Mouse (Mus musculus) forebrain, postnatal 0 days (tissue): ENCODE data around the gene A730061H03Rik. TPM values are rescaled to one million over a fixed set of nuclear protein-coding genes. Genes with fewer than 3 reads are reported as not detected.
A peak's percentile ranks its signal among the peaks of the same experiment; 100 is the strongest.

Source experiments
- ATAC-seq: fragments of 200-750 bp; cut with Nextera tagmentation; 2 replicates; pipeline ENCODE4 v1.8.0; 2017; ENCODE audit warnings: mild to moderate bottlenecking, moderate library complexity
- DNase-seq: peaks from one replicate; pipeline ENCODE4 v3.0.0-alpha.2; 2015
- H3K27ac ChIP-seq: fragments of 300-500 bp; sonication (generic); 2 replicates; pipeline ENCODE4 v1.5.1; 2014; ENCODE audit warnings: low read depth, mild to moderate bottlenecking, antibody characterized with exemption, low read length, moderate library complexity, mixed read lengths
- H3K27me3 ChIP-seq: fragments of 300-500 bp; sonication (generic); 2 replicates; pipeline ENCODE4 v1.6.1; 2014; ENCODE audit warnings: mild to moderate bottlenecking, low read length, mixed read lengths; ENCODE audit not compliant: insufficient read depth
- H3K36me3 ChIP-seq: fragments of 300-500 bp; sonication (generic); 2 replicates; pipeline ENCODE4 v1.6.1; 2014; ENCODE audit warnings: mild to moderate bottlenecking, moderate library complexity; ENCODE audit not compliant: insufficient read depth
- H3K4me1 ChIP-seq: fragments of 300-500 bp; sonication (generic); 2 replicates; pipeline ENCODE4 v1.6.1; 2014; ENCODE audit warnings: antibody characterized with exemption; ENCODE audit not compliant: insufficient read depth
- H3K4me2 ChIP-seq: fragments of 300-500 bp; sonication (generic); 2 replicates; pipeline ENCODE4 v1.6.1; 2014; ENCODE audit warnings: low read depth, mild to moderate bottlenecking, moderate library complexity
- H3K4me3 ChIP-seq: fragments of 300-500 bp; sonication (generic); 2 replicates; pipeline ENCODE4 v1.5.1; 2014; ENCODE audit warnings: low read depth, low read length, mixed read lengths
- H3K9ac ChIP-seq: fragments of 300-500 bp; sonication (generic); 2 replicates; pipeline ENCODE4 v1.6.1; 2014; ENCODE audit warnings: mild to moderate bottlenecking
- H3K9me3 ChIP-seq: fragments of 300-500 bp; sonication (generic); 2 replicates; pipeline ENCODE4 v1.6.1; 2016; ENCODE audit warnings: low read length
- CTCF ChIP-seq: sonication (generic); IDR thresholded peaks from 2 replicates; pipeline ENCODE4 v1.5.1; 2016; ENCODE audit warnings: antibody characterized with exemption, control low read depth, low read depth
- WGBS: fragments of 180-500 bp; shearing (Covaris S2); extraction: QIAGEN DNeasy Blood & Tissue Kit; methylation state at CpG from one replicate; pipeline ENCODE4 v1.1.7; 2014; 5-methylcytosine and 5-hydroxymethylcytosine counted together
- polyA plus RNA-seq: library from polyadenylated mRNA; unstranded; fragments of >200 nt; fragmentation: Nextera tagmentation; extraction: Ambion mirVana; gene quantifications from 2 replicates; pipeline ENCODE4 v1.2.1, GENCODE M21; 2015
- total RNA-seq: library from RNA; depleted of rRNA; stranded (reverse); fragments of >200 nt; gene quantifications from 2 replicates; pipeline ENCODE4 v1.2.3, GENCODE M21; 2014

Gene A730061H03Rik
- total and polyA plus RNA-seq, 2 experiments from 2014 or later, result not detected

- H3K27me3 ChIP-seq, result no peaks in the 10 kb centered on the region
- WGBS, result 87% methylated on average over 23 of the region's 23 CpGs
- ATAC-seq (no peak), DNase-seq (no peak)
- no peaks in the 10 kb centered on the region; the same call in 1 of the 2 replicates for H3K4me1 ChIP-seq
- H3K4me3 ChIP-seq, result no peak overlapping the region
- H3K9me3 ChIP-seq, result no peaks in the 10 kb centered on the region
- no peak for TF ChIP-seq CTCF
- no peak overlapping the region for H3K27ac ChIP-seq
- no peak overlapping the region for H3K4me2 ChIP-seq
- no peak overlapping the region for H3K9ac ChIP-seq
- peaks cover 19% of the 10 kb centered on the region for H3K36me3 ChIP-seq
These were observed 19.6 kb upstream of the A730061H03Rik start for GRCm38 (mm10) chr14:55579511-55580496.

DNA sequence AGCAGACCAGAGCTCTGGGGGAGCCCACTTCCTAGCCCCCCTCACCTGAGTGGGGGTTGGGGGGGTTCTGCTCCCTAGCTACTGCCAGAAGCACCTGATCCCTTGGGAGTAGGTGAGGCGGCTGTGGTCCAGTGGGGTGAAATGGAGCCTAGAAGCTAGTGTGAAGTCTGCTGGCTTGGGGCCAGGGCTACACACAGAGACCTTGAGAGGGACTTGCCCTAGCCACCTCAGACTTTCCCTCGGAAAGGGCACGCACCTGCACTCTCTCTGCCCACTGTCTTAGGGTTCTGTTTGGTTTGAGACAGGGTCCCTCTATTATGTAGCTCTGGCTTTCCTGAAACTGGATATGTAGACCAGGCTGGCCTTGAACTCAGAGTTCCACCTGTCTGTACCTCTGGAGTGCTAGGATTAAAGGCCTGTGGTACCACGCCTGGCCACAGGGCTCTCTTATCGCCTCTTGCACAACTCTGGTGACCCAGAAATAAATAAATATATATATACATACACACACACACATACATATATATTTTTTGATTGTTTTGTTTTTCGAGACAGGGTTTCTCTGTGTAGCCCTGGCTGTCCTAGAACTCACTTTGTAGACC lies 18.6 kb upstream of the A730061H03Rik start:
- Histone ChIP-seq H3K9ac (peak overlapping the region; percentile 76), H3K4me3 (peak overlapping the region; percentile 54), H3K27me3 (no peaks in the 10 kb centered on the region), H3K4me2 (peak overlapping the region; percentile 73), H3K4me1 (no peaks in the 10 kb centered on the region; the same call in 1 of the 2 replicates), H3K9me3 (no peaks in the 10 kb centered on the region), H3K36me3 (peaks cover 19% of the 10 kb centered on the region), H3K27ac (peak overlapping the region; percentile 82)
- WGBS, result 31% methylated on average over 6 of the region's 6 CpGs
- no peak for TF ChIP-seq CTCF
- DNase-seq, result no peak
- no peak; the same call in 1 of the 2 replicates for ATAC-seq

DNA sequence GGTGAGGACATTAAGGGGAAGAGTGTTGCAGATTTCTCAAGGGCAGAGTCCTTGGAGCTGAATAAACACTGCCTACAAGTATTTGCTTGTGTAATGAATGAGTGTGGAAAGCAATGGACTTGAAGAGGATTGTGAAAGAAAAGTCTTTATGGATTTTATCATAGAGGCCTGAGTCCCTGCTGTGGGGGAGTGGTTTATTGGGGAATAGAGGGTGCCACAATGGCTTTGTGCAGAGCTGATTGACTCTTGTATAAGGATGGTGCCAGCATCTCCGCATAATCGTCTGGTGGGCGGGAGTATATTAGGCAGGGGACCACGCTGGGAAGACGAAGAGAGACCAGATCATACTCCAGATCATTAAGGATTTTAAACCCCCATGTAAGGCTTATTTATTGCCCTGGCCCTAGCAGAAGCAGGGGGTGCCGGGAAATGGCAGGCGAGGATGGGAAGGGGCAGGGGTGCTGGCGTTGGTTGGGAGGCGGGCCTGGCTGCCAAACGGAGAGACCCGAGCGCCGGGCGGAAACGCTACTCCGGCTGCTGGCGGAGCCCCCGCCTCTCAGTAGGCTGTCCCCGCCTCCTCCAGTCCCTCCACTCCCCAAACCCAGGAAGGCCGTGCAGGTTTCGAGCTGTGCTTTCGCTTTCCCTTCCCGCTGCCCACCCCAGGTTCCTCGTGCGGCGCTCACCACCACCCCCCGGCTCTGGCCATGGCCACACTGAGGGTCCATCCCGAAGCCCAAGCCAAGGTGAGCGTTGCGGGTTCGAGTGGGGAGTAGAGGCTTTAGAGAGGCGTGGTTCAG lies 17.9 kb upstream of the A730061H03Rik start, which contains the start of gene Psme1:
Psme1 (plus strand) TSS at position 253 of the 797 bp plus-strand sequence.
- H3K9ac ChIP-seq, result peak within 1 kb of the TSS; percentile 76

GRCm38 (mm10) chr14:55576376-55576775 lies 16.2 kb upstream of the A730061H03Rik start:
- Histone ChIP-seq H3K4me1 (no peaks in the 10 kb centered on the region; the same call in 1 of the 2 replicates), H3K4me3 (no peak overlapping the region), H3K9ac (no peak overlapping the region), H3K9me3 (no peaks in the 10 kb centered on the region), H3K4me2 (no peak overlapping the region), H3K27ac (no peak overlapping the region), H3K27me3 (no peaks in the 10 kb centered on the region), H3K36me3 (peaks cover 14% of the 10 kb centered on the region)
- ATAC-seq (no peak), DNase-seq (no peak)
- WGBS, result 80% methylated on average over 16 of the region's 16 CpGs
- no peak for TF ChIP-seq CTCF

More for the DNA sequence above, 17.9 kb upstream of the A730061H03Rik start, which contains the start of gene Psme1:
- H3K27me3 ChIP-seq, result no peaks in the 10 kb centered on the region
- under 1% methylated on average over 32 of the region's 32 CpGs for WGBS
- no peak for TF ChIP-seq CTCF
- H3K4me3 ChIP-seq, result peak within 1 kb of the TSS; percentile 54
- peaks cover 19% of the 10 kb centered on the region for H3K36me3 ChIP-seq
- DNase-seq, result peak; percentile 89
- no peaks in the 10 kb centered on the region; the same call in 1 of the 2 replicates for H3K4me1 ChIP-seq
- no peaks in the 10 kb centered on the region for H3K9me3 ChIP-seq
- ATAC-seq, result peak; percentile 96
- peak within 1 kb of the TSS; percentile 73 for H3K4me2 ChIP-seq
- peak within 1 kb of the TSS; percentile 82 for H3K27ac ChIP-seq

GRCm38 (mm10) chr14:55575711-55576110 lies 15.5 kb upstream of the A730061H03Rik start:
- 81% methylated on average over 13 of the region's 13 CpGs for WGBS
- Histone ChIP-seq H3K27me3 (no peaks in the 10 kb centered on the region), H3K4me2 (no peak overlapping the region), H3K27ac (no peak overlapping the region), H3K36me3 (peaks cover 10% of the 10 kb centered on the region; the same call in 1 of the 2 replicates), H3K4me1 (no peaks in the 10 kb centered on the region; the same call in 1 of the 2 replicates), H3K9me3 (no peaks in the 10 kb centered on the region), H3K9ac (no peak overlapping the region), H3K4me3 (no peak overlapping the region)
- no peak for ATAC-seq
- TF ChIP-seq CTCF, result no peak
- DNase-seq, result no peak

GRCm38 (mm10) chr14:55575302-55575701 lies 15.1 kb upstream of the A730061H03Rik start, which contains the start of gene Fitm1:
Gene Fitm1 (plus strand): TSS chr14:55575617.
- Histone ChIP-seq H3K4me2 (no peak within 1 kb of the TSS), H3K9ac (no peak within 1 kb of the TSS), H3K4me1 (no peaks in the 10 kb centered on the region; the same call in 1 of the 2 replicates), H3K9me3 (no peaks in the 10 kb centered on the region), H3K4me3 (no peak within 1 kb of the TSS), H3K36me3 (peaks cover 6% of the 10 kb centered on the region; the same call in 1 of the 2 replicates), H3K27ac (no peak within 1 kb of the TSS), H3K27me3 (no peaks in the 10 kb centered on the region)
- no peak for ATAC-seq
- TF ChIP-seq CTCF, result no peak
- DNase-seq, result no peak
- WGBS, result 81% methylated on average over 8 of the region's 8 CpGs
